Mouse (Mus musculus) brown adipose tissue, adult 24 weeks (tissue): Measurements from ENCODE around the gene Kcnj11. TPM values are rescaled to one million over a fixed set of nuclear protein-coding genes. Genes with fewer than 3 reads are reported as not detected.

Experiments used
- H3K27ac ChIP-seq: fragments of 200-500 bp; replicated peaks from 2 replicates; pipeline ENCODE4 v1.5.1; 2012; ENCODE audit warnings: low read depth, mild to moderate bottlenecking, low read length
- H3K4me1 ChIP-seq: fragments of 200-500 bp; 2 replicates; pipeline ENCODE4 v1.6.1; 2012; ENCODE audit warnings: low read length, mixed read lengths; ENCODE audit not compliant: control insufficient read depth, insufficient read depth, insufficient read length
- H3K4me3 ChIP-seq: fragments of 200-500 bp; 2 replicates; pipeline ENCODE4 v1.5.1; 2012; ENCODE audit warnings: low read depth, mild to moderate bottlenecking, low read length, moderate library complexity; ENCODE audit not compliant: insufficient read depth
- polyA plus RNA-seq: library from polyadenylated mRNA; stranded (reverse); fragments of >200 nt; gene quantifications from 2 replicates; pipeline ENCODE4 v1.2.4, GENCODE M21; 2012; ENCODE audit not compliant: missing spikeins, insufficient read depth, insufficient read length

The Kcnj11 gene
- polyA plus RNA-seq, 1 experiment = 5.1 TPM

GRCm38 (mm10) chr7:46116118-46116581 lies 15.6 kb upstream of the Kcnj11 start:
- peaks cover 2% of the 10 kb centered on the region; the same call in 1 of the 2 replicates for H3K4me1 ChIP-seq
- H3K4me3 ChIP-seq = no peak overlapping the region
- H3K27ac ChIP-seq = no peak overlapping the region

GRCm38 (mm10) chr7:46113435-46113834 lies 12.9 kb upstream of the Kcnj11 start:
- Histone ChIP-seq H3K4me1 (peaks cover 5% of the 10 kb centered on the region; the same call in 1 of the 2 replicates), H3K4me3 (no peak overlapping the region), H3K27ac (no peak overlapping the region)

GRCm38 (mm10) chr7:46111938-46112337 lies 11.4 kb upstream of the Kcnj11 start:
- H3K27ac ChIP-seq = no peak overlapping the region
- peaks cover 5% of the 10 kb centered on the region; the same call in 1 of the 2 replicates for H3K4me1 ChIP-seq
- H3K4me3 ChIP-seq = no peak overlapping the region

GRCm38 (mm10) chr7:46111212-46111817 lies 10.8 kb upstream of the Kcnj11 start:
- H3K4me1 ChIP-seq = peaks cover 5% of the 10 kb centered on the region; the same call in 1 of the 2 replicates
- no peak overlapping the region for H3K4me3 ChIP-seq
- H3K27ac ChIP-seq = no peak overlapping the region

GRCm38 (mm10) chr7:46110079-46110478 lies 9.5 kb upstream of the Kcnj11 start:
- Histone ChIP-seq H3K4me3 (no peak overlapping the region), H3K27ac (no peak overlapping the region), H3K4me1 (peaks cover 5% of the 10 kb centered on the region; the same call in 1 of the 2 replicates)

GRCm38 (mm10) chr7:46105484-46105883 lies 4.9 kb upstream of the Kcnj11 start:
- H3K27ac ChIP-seq = no peak overlapping the region
- no peaks in the 10 kb centered on the region for H3K4me1 ChIP-seq
- no peak overlapping the region for H3K4me3 ChIP-seq

GRCm38 (mm10) chr7:46104256-46104915 lies 3.8 kb upstream of the Kcnj11 start:
- no peak overlapping the region for H3K27ac ChIP-seq
- no peak overlapping the region for H3K4me3 ChIP-seq
- no peaks in the 10 kb centered on the region for H3K4me1 ChIP-seq

GRCm38 (mm10) chr7:46103771-46104170 lies 3.2 kb upstream of the Kcnj11 start:
- H3K4me3 ChIP-seq = no peak overlapping the region
- H3K27ac ChIP-seq = no peak overlapping the region
- no peaks in the 10 kb centered on the region for H3K4me1 ChIP-seq

GRCm38 (mm10) chr7:46103075-46103591 lies 2.6 kb upstream of the Kcnj11 start:
- H3K27ac ChIP-seq = no peak overlapping the region
- no peaks in the 10 kb centered on the region for H3K4me1 ChIP-seq
- H3K4me3 ChIP-seq = no peak overlapping the region

GRCm38 (mm10) chr7:46099682-46100081 lies 882 bp downstream of the Kcnj11 start:
- Histone ChIP-seq H3K4me3 (no peak overlapping the region), H3K4me1 (no peaks in the 10 kb centered on the region), H3K27ac (no peak overlapping the region)

- H3K4me1 ChIP-seq = no peaks in the 10 kb centered on the region
- no peak overlapping the region for H3K4me3 ChIP-seq
- H3K27ac ChIP-seq = no peak overlapping the region
Measured at GRCm38 (mm10) chr7:46098919-46099286, 1.7 kb downstream of the Kcnj11 start.

GRCm38 (mm10) chr7:46098221-46098918 lies 2.2 kb downstream of the Kcnj11 start:
- H3K4me3 ChIP-seq = no peak overlapping the region
- H3K27ac ChIP-seq = no peak overlapping the region
- no peaks in the 10 kb centered on the region for H3K4me1 ChIP-seq

GRCm38 (mm10) chr7:46097319-46097783 lies 3.2 kb downstream of the Kcnj11 start:
- Histone ChIP-seq H3K27ac (no peak overlapping the region), H3K4me3 (no peak overlapping the region), H3K4me1 (no peaks in the 10 kb centered on the region)

GRCm38 (mm10) chr7:46096136-46096535 lies 4.4 kb downstream of the Kcnj11 start:
- Histone ChIP-seq H3K4me3 (no peak overlapping the region), H3K4me1 (no peaks in the 10 kb centered on the region), H3K27ac (no peak overlapping the region)

- Histone ChIP-seq H3K4me1 (no peaks in the 10 kb centered on the region), H3K4me3 (no peak overlapping the region), H3K27ac (no peak overlapping the region)
Measured at GRCm38 (mm10) chr7:46092803-46093202, 7.8 kb downstream of the Kcnj11 start.
